Mouse (Mus musculus) layer of hippocampus, adult 11-12 months (tissue): ENCODE measurements around the gene Olfr1107.

Experiments used
- DNase-seq: peaks from one replicate; pipeline ENCODE4 v3.0.0; 2022; ENCODE audit warnings: low spot score

The Olfr1107 gene

GRCm38 (mm10) chr2:87075717-87076116 lies at the start of gene Olfr1107:
TSS of gene Olfr1107 (minus strand) at chr2:87075817.
- no peak for DNase-seq

GRCm38 (mm10) chr2:87114467-87114866 lies 38.9 kb upstream of the Olfr1107 start, which contains the start of gene Olfr259:
TSS of gene Olfr259 (minus strand) at chr2:87114567.
- no peak for DNase-seq

GRCm38 (mm10) chr2:87095908-87096307 lies 20.3 kb upstream of the Olfr1107 start, which contains the start of gene Olfr1109:
TSS of gene Olfr1109 (minus strand) at chr2:87096008.
- DNase-seq: no peak

- no peak for DNase-seq
These were observed 23.4 kb downstream of the Olfr1107 start, which contains the start of gene Olfr1106 for GRCm38 (mm10) chr2:87052173-87052572. TSS of gene Olfr1106 (minus strand) at chr2:87052273.

GRCm38 (mm10) chr2:87036431-87036830 lies 39.2 kb downstream of the Olfr1107 start, which contains the start of gene Olfr1105:
TSS of gene Olfr1105 (minus strand) at chr2:87036531.
- DNase-seq: no peak

- DNase-seq: no peak
These were observed 48.6 kb downstream of the Olfr1107 start, which contains the start of gene Olfr1104 for GRCm38 (mm10) chr2:87026980-87027379. TSS of gene Olfr1104 (minus strand) at chr2:87027080.
